Mouse (Mus musculus): ENCODE data around the gene Rap1gap2. TPM values are rescaled to one million over a fixed set of nuclear protein-coding genes. Genes with fewer than 3 reads are reported as not detected.

The Rap1gap2 gene
- total and polyA plus RNA-seq, 2 experiments from 2014 or later, result 12.1 to 49.1 TPM

DNA sequence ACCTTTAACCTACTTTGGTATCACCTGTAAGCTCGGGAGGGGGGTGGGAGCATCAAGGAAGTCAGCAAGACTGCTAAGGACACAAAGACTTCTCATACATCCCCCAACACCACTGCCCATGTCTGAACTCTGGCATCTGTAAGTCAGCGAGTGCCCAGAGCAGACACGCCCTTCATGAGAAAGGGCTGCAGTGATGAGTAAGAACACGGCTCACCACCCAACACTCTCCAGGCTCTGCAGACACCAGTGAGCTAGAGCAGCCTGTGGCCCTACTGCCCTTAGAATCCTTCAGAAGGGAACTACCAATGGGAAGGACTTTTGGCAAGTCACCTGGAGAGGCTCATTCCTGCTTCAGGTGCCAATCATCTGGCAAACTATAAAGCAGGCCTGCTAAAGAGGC is 168.3 kb downstream of the Rap1gap2 start:
- Histone ChIP-seq H3K4me3 (ENCODE audit: low read depth, low read length) (no peak overlapping the region), H3K27ac (ENCODE audit: low read depth, low read length) (no peak overlapping the region), H3K36me3 (ENCODE audit: insufficient read depth, low read length) (no peaks in the 10 kb centered on the region), H3K9ac (replicated peaks; ENCODE audit: low read length, poor library complexity, severe bottlenecking) (no peak overlapping the region), H3K27me3 (ENCODE audit: insufficient read depth, low read length) (no peaks in the 10 kb centered on the region), H3K4me1 (ENCODE audit: insufficient read depth, low read length) (no peaks in the 10 kb centered on the region), H3K4me2 (ENCODE audit: low read depth, low read length, poor library complexity, severe bottlenecking) (no peak overlapping the region), H3K9me3 (ENCODE audit: low read length) (0 out of 2 replicates have a peak, but pooled peaks cover 4% of the 10 kb centered on the region)
- WGBS, result 86% methylated on average over 4 of the region's 4 CpGs
- DNase-seq (ENCODE audit: low spot score) (no peak), ATAC-seq (ENCODE audit: low FRiP score) (no peak)
- no peak for TF ChIP-seq CTCF (IDR thresholded peaks at IDR 0.05)

DNA sequence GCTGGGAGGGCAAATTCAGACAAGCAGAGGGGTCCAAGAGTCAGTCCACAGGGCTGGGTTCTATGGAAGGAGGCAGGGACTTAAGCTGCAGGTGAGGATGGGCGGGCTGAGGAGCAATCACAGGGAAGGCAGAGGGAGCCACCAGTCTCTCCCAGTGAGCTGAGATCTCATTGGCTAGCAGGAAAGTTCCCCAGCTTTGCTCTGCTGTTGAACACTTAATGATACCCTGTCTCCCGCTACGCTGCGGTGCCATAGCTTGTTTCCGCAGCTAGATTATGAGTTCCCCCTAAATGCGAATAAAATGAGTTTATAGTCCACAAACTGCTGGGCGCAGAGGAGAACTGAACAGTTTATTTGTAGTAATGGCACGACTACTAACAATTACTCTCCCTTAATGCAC is 170.6 kb downstream of the Rap1gap2 start:
- no peak overlapping the region for H3K4me2 ChIP-seq (ENCODE audit: low read depth, low read length, poor library complexity, severe bottlenecking)
- ATAC-seq (ENCODE audit: low FRiP score) (no peak), DNase-seq (ENCODE audit: low spot score) (peak; percentile 41)
- H3K4me1 ChIP-seq (ENCODE audit: insufficient read depth, low read length), result no peaks in the 10 kb centered on the region
- H3K9me3 ChIP-seq (ENCODE audit: low read length), result 0 out of 2 replicates have a peak, but pooled peaks cover 4% of the 10 kb centered on the region
- no peaks in the 10 kb centered on the region for H3K36me3 ChIP-seq (ENCODE audit: insufficient read depth, low read length)
- H3K9ac ChIP-seq (replicated peaks; ENCODE audit: low read length, poor library complexity, severe bottlenecking), result no peak overlapping the region
- H3K27me3 ChIP-seq (ENCODE audit: insufficient read depth, low read length), result no peaks in the 10 kb centered on the region
- no peak overlapping the region for H3K4me3 ChIP-seq (ENCODE audit: low read depth, low read length)
- TF ChIP-seq CTCF (IDR thresholded peaks at IDR 0.05), result no peak
- H3K27ac ChIP-seq (ENCODE audit: low read depth, low read length), result no peak overlapping the region
- 78% methylated on average over 8 of the region's 8 CpGs for WGBS

DNA sequence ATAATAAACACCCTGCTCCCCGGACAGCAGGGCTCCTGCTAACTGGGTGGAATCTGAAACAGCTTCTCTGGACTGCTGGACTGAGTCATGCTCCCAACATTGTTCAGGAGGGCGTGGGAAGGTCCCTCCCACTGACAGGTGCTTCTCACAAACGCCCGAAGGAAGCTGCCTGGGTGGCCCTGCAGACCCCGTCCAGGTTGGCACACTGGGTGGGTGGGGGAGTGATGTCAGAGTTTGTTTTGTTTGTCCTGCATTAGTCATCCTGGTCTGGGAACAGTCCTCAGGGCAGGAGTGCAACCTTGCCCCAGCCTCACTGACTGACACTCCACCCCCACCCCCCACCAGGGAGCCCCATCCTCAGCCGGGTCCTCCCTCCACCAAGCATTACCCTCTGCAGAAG is 171.5 kb downstream of the Rap1gap2 start:
- Histone ChIP-seq H3K4me2 (ENCODE audit: low read depth, low read length, poor library complexity, severe bottlenecking) (no peak overlapping the region), H3K9ac (replicated peaks; ENCODE audit: low read length, poor library complexity, severe bottlenecking) (no peak overlapping the region), H3K27ac (ENCODE audit: low read depth, low read length) (no peak overlapping the region), H3K4me1 (ENCODE audit: insufficient read depth, low read length) (no peaks in the 10 kb centered on the region), H3K27me3 (ENCODE audit: insufficient read depth, low read length) (no peaks in the 10 kb centered on the region), H3K9me3 (ENCODE audit: low read length) (no peaks in the 10 kb centered on the region), H3K4me3 (ENCODE audit: low read depth, low read length) (no peak overlapping the region), H3K36me3 (ENCODE audit: insufficient read depth, low read length) (no peaks in the 10 kb centered on the region)
- ATAC-seq (ENCODE audit: low FRiP score), result no peak
- DNase-seq (ENCODE audit: low spot score), result no peak
- 74% methylated on average over 6 of the region's 6 CpGs for WGBS
- TF ChIP-seq CTCF (IDR thresholded peaks at IDR 0.05), result no peak

DNA sequence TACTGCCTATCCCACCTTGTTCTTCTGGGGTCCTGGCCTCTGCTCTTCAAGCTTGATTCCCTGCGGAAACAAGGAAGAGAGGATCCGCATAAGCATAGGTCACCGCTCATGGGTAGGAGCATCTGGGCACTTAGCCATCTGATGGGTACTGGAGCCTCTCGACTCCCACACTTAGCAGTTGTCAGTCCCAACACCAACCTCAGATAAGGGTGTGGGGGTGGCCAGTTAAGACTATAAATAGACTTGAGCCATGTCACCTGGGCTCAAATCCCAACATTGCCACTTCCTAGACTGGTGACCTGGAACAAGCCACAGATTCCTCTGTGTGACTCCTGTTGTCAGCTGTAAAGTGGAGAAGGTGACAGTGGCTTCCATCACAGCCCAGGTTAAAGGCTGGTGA is 172.5 kb downstream of the Rap1gap2 start:
- 96% methylated on average over 4 of the region's 4 CpGs for WGBS
- TF ChIP-seq CTCF (IDR thresholded peaks at IDR 0.05), result no peak

DNA sequence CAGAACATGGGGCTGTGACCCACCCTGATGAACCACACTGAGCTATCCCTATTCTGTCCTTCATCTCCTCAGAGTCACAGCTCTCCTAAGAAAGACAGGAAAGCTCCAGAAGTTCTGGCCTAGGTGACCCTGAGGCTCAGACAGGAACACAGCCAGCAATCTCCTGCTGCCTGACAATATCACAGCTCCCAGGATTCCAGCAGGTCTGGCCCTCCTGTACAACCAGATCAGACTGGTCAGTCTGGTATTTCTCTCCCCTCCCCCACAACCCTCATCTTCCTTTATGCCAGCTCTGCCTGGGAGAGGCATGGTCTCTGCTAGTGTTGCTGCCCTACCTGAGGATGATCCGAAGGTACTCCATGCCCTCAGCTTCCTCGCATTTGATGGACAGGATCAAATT is 175.3 kb downstream of the Rap1gap2 start:
- no peak for ATAC-seq (ENCODE audit: low FRiP score)
- H3K9ac ChIP-seq (replicated peaks; ENCODE audit: low read length, poor library complexity, severe bottlenecking), result no peak overlapping the region

More for the DNA sequence above, 172.5 kb downstream of the Rap1gap2 start:
- no peaks in the 10 kb centered on the region for H3K4me1 ChIP-seq (ENCODE audit: insufficient read depth, low read length)
- no peak for ATAC-seq (ENCODE audit: low FRiP score)
- H3K27ac ChIP-seq (ENCODE audit: low read depth, low read length), result no peak overlapping the region
- H3K27me3 ChIP-seq (ENCODE audit: insufficient read depth, low read length), result no peaks in the 10 kb centered on the region
- H3K4me3 ChIP-seq (ENCODE audit: low read depth, low read length), result no peak overlapping the region
- H3K9me3 ChIP-seq (ENCODE audit: low read length), result no peaks in the 10 kb centered on the region
- no peak for DNase-seq (ENCODE audit: low spot score)
- no peaks in the 10 kb centered on the region for H3K36me3 ChIP-seq (ENCODE audit: insufficient read depth, low read length)
- H3K4me2 ChIP-seq (ENCODE audit: low read depth, low read length, poor library complexity, severe bottlenecking), result no peak overlapping the region
- no peak overlapping the region for H3K9ac ChIP-seq (replicated peaks; ENCODE audit: low read length, poor library complexity, severe bottlenecking)

DNA sequence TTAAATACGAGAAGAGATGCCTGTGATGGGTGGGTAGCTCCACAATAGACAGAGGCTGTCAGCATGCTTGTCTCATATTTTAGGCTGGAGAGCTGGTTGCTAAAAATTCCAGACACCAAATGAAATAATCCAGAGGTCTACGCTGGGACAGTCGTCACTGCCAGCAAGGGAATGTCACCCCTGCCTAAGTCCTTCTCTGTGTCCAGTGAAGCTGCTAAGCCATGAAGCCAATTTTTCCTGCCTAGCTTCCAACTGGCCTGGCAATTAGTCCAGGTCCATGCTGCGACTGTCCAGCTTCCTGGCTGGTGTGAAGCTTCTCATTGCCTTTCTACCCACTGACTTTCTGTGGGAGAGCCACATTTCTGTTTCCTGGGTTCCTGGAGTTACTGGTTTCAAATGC is 177.7 kb downstream of the Rap1gap2 start:
- Histone ChIP-seq H3K4me3 (ENCODE audit: low read depth, low read length) (no peak overlapping the region), H3K4me1 (ENCODE audit: insufficient read depth, low read length) (peaks cover 4% of the 10 kb centered on the region; the same call in 1 of the 2 replicates), H3K27me3 (ENCODE audit: insufficient read depth, low read length) (no peaks in the 10 kb centered on the region), H3K36me3 (ENCODE audit: insufficient read depth, low read length) (no peaks in the 10 kb centered on the region), H3K27ac (ENCODE audit: low read depth, low read length) (no peak overlapping the region), H3K4me2 (ENCODE audit: low read depth, low read length, poor library complexity, severe bottlenecking) (no peak overlapping the region), H3K9me3 (ENCODE audit: low read length) (no peaks in the 10 kb centered on the region), H3K9ac (replicated peaks; ENCODE audit: low read length, poor library complexity, severe bottlenecking) (no peak overlapping the region)
- 79% methylated on average over 4 of the region's 4 CpGs for WGBS
- TF ChIP-seq CTCF (IDR thresholded peaks at IDR 0.05), result no peak
- no peak for DNase-seq (ENCODE audit: low spot score)
- no peak for ATAC-seq (ENCODE audit: low FRiP score)

More for the DNA sequence above, 175.3 kb downstream of the Rap1gap2 start:
- Histone ChIP-seq H3K4me1 (ENCODE audit: insufficient read depth, low read length) (no peaks in the 10 kb centered on the region), H3K9me3 (ENCODE audit: low read length) (no peaks in the 10 kb centered on the region), H3K4me2 (ENCODE audit: low read depth, low read length, poor library complexity, severe bottlenecking) (no peak overlapping the region), H3K4me3 (ENCODE audit: low read depth, low read length) (no peak overlapping the region), H3K27me3 (ENCODE audit: insufficient read depth, low read length) (no peaks in the 10 kb centered on the region), H3K36me3 (ENCODE audit: insufficient read depth, low read length) (no peaks in the 10 kb centered on the region), H3K27ac (ENCODE audit: low read depth, low read length) (no peak overlapping the region)
- DNase-seq (ENCODE audit: low spot score), result no peak
- TF ChIP-seq CTCF (IDR thresholded peaks at IDR 0.05), result no peak
- 89% methylated on average over 2 of the region's 2 CpGs for WGBS
